ENCODE assay signal across 11 mouse cellular contexts in genomic region chr12:12723724-12724487, GRCm38 (mm10).
DNase-seq lines count a peak whose midpoint lies in the region; ATAC-seq and TF ChIP-seq lines count a peak whose summit lies in the region.
"Had no signal": no experiment of that assay in that cellular context is flagged by ENCODE, and none has a peak within 500 bp of the region (broad histone marks: within the 10 kb centered on the region; RNA-seq: fewer than 3 reads in every experiment).

No protein-coding gene starts in this region.

- no peak overlapping the region for H3K4me2 ChIP-seq in stomach, embryonic 14.5 days (replicated peaks; ENCODE audit: low read depth, low read length)
- H3K4me2 ChIP-seq in stomach, postnatal 0 days (replicated peaks; ENCODE audit: low read depth): no peak overlapping the region
- H3K4me2 ChIP-seq in forebrain, embryonic 15.5 days (replicated peaks): 0 out of 2 replicates have a peak overlapping the region, but pooled peaks have one; percentile 29
- H3K4me2 ChIP-seq in midbrain, embryonic 11.5 days: peak overlapping the region; percentile 39
- H3K4me2 ChIP-seq in neural tube, embryonic 15.5 days: peak overlapping the region; percentile 44

- no peak for TF ChIP-seq CTCF in stomach, postnatal 0 days (IDR thresholded peaks at IDR 0.05; ENCODE audit: low read depth)

- 0 out of 2 replicates have a peak, but pooled peaks cover 4% of the 10 kb centered on the region for H3K4me1 ChIP-seq in stomach, embryonic 14.5 days (ENCODE audit: control insufficient read depth, insufficient read depth, low read length)
- H3K4me1 ChIP-seq in stomach, postnatal 0 days (replicated peaks; ENCODE audit: control insufficient read depth, insufficient read depth): no peaks in the 10 kb centered on the region
- peaks cover 35% of the 10 kb centered on the region for H3K4me1 ChIP-seq in forebrain, embryonic 15.5 days
- H3K4me1 ChIP-seq in midbrain, embryonic 11.5 days (ENCODE audit: control insufficient read depth, insufficient read depth, low read length): peaks cover 42% of the 10 kb centered on the region
- peaks cover 25% of the 10 kb centered on the region for H3K4me1 ChIP-seq in neural tube, embryonic 15.5 days

- no peak overlapping the region for H3K4me3 ChIP-seq in stomach, embryonic 14.5 days (ENCODE audit: low read depth, low read length)
- no peak overlapping the region for H3K4me3 ChIP-seq in stomach, postnatal 0 days (ENCODE audit: low read depth, low read length)
- H3K4me3 ChIP-seq in forebrain, embryonic 15.5 days: no peak overlapping the region
- no peak overlapping the region for H3K4me3 ChIP-seq in midbrain, embryonic 11.5 days (ENCODE audit: low read depth, low read length)
- no peak overlapping the region for H3K4me3 ChIP-seq in neural tube, embryonic 15.5 days (replicated peaks)

- peaks cover 3% of the 10 kb centered on the region; the same call in 1 of the 2 replicates for H3K9me3 ChIP-seq in stomach, embryonic 14.5 days (ENCODE audit: control insufficient read depth, low read depth, low read length)
- H3K9me3 ChIP-seq in stomach, postnatal 0 days (ENCODE audit: control insufficient read depth, low read length): no peaks in the 10 kb centered on the region
- no peaks in the 10 kb centered on the region for H3K9me3 ChIP-seq in forebrain, embryonic 15.5 days
- H3K9me3 ChIP-seq in midbrain, embryonic 11.5 days (ENCODE audit: control insufficient read depth, low read length): no peaks in the 10 kb centered on the region
- H3K9me3 ChIP-seq in neural tube, embryonic 15.5 days (replicated peaks): no peaks in the 10 kb centered on the region

- ATAC-seq in stomach, embryonic 14.5 days (ENCODE audit: insufficient number of reproducible peaks, insufficient read depth, low FRiP score, low read depth): 0 out of 2 replicates have a peak, but pooled peaks have one; percentile 28
- no peak for ATAC-seq in stomach, postnatal 0 days (ENCODE audit: low FRiP score, low TSS enrichment)
- ATAC-seq in forebrain, embryonic 15.5 days (replicated peaks): peak; percentile 59
- peak; percentile 29 for ATAC-seq in midbrain, embryonic 11.5 days (ENCODE audit: low FRiP score)
- peak; percentile 46; the same call in 1 of the 2 replicates for ATAC-seq in neural tube, embryonic 15.5 days (ENCODE audit: low FRiP score)

- no peak for TF ChIP-seq EP300 in stomach, postnatal 0 days (optimal IDR thresholded peaks at IDR 0.05)

- WGBS in stomach, embryonic 14.5 days: 66% methylated on average over 12 of the region's 12 CpGs
- 80% methylated on average over 12 of the region's 12 CpGs for WGBS in stomach, postnatal 0 days
- WGBS in forebrain, embryonic 15.5 days: 24% methylated on average over 12 of the region's 12 CpGs
- 32% methylated on average over 12 of the region's 12 CpGs for WGBS in midbrain, embryonic 11.5 days
- WGBS in neural tube, embryonic 15.5 days: 28% methylated on average over 12 of the region's 12 CpGs

- no peak overlapping the region for H3K9ac ChIP-seq in stomach, embryonic 14.5 days (replicated peaks; ENCODE audit: low read depth, low read length)
- no peak overlapping the region for H3K9ac ChIP-seq in stomach, postnatal 0 days (ENCODE audit: low read length)
- no peak overlapping the region for H3K9ac ChIP-seq in forebrain, embryonic 15.5 days (replicated peaks)
- H3K9ac ChIP-seq in midbrain, embryonic 11.5 days (ENCODE audit: low read length): peak overlapping the region; percentile 50
- H3K9ac ChIP-seq in neural tube, embryonic 15.5 days (replicated peaks): no peak overlapping the region
- H3K9ac ChIP-seq: liver, embryonic 14.5 days had no signal

- H3K27ac ChIP-seq in stomach, embryonic 14.5 days (ENCODE audit: low read length): no peak overlapping the region
- no peak overlapping the region for H3K27ac ChIP-seq in stomach, postnatal 0 days (replicated peaks)
- 0 out of 2 replicates have a peak overlapping the region, but pooled peaks have one; percentile 49 for H3K27ac ChIP-seq in forebrain, embryonic 15.5 days (replicated peaks)
- H3K27ac ChIP-seq in midbrain, embryonic 11.5 days (ENCODE audit: low read depth, low read length): peak overlapping the region; percentile 81
- H3K27ac ChIP-seq in neural tube, embryonic 15.5 days (replicated peaks): no peak overlapping the region
- H3K27ac ChIP-seq: liver, embryonic 14.5 days had no signal

- no peaks in the 10 kb centered on the region for H3K27me3 ChIP-seq in stomach, embryonic 14.5 days (ENCODE audit: control insufficient read depth, insufficient read depth, low read length)
- no peaks in the 10 kb centered on the region for H3K27me3 ChIP-seq in stomach, postnatal 0 days (ENCODE audit: control insufficient read depth, insufficient read depth, low read length)
- H3K27me3 ChIP-seq in forebrain, embryonic 15.5 days: no peaks in the 10 kb centered on the region
- peaks cover 6% of the 10 kb centered on the region; the same call in 1 of the 2 replicates for H3K27me3 ChIP-seq in midbrain, embryonic 11.5 days (ENCODE audit: control insufficient read depth, insufficient read depth, low read length)
- peaks cover 6% of the 10 kb centered on the region; the same call in 1 of the 2 replicates for H3K27me3 ChIP-seq in neural tube, embryonic 15.5 days (replicated peaks)

- no peaks in the 10 kb centered on the region for H3K36me3 ChIP-seq in stomach, embryonic 14.5 days (ENCODE audit: control insufficient read depth, insufficient read depth, low read length)
- no peaks in the 10 kb centered on the region for H3K36me3 ChIP-seq in stomach, postnatal 0 days (ENCODE audit: control insufficient read depth, insufficient read depth, low read length)
- H3K36me3 ChIP-seq in forebrain, embryonic 15.5 days: no peaks in the 10 kb centered on the region
- no peaks in the 10 kb centered on the region for H3K36me3 ChIP-seq in midbrain, embryonic 11.5 days (ENCODE audit: control insufficient read depth, insufficient read depth, low read length)
- H3K36me3 ChIP-seq in neural tube, embryonic 15.5 days: no peaks in the 10 kb centered on the region

- no peak for DNase-seq in stomach, postnatal 0 days (ENCODE audit: low spot score)
- peak; percentile 92 for DNase-seq in midbrain, embryonic 11.5 days (ENCODE audit: low spot score, missing footprints)
- no peak for DNase-seq in left cerebral cortex, adult 9 months (ENCODE audit: low spot score in 2 of 2)
- DNase-seq in c-Kit-positive CD71-positive TER-119-positive erythroid progenitor cells, embryonic 14.5 days (ENCODE audit: low spot score): no peak
- no peak for DNase-seq in Muller cell, postnatal 12 days (ENCODE audit: inconsistent ontology term)
- DNase-seq: adrenal gland, postnatal 10 days; cerebellum, adult 8-10 months had no signal

Comparison
In these comparisons a context has a peak if more than half of its experiments do, and no peak if none do; other contexts are left out.
1. H3K27ac ChIP-seq: peak in forebrain, embryonic 15.5 days (single experiment) and midbrain, embryonic 11.5 days (single experiment); none in stomach, embryonic 14.5 days (single experiment), stomach, postnatal 0 days (single experiment) and neural tube, embryonic 15.5 days (single experiment).
2. H3K4me2 ChIP-seq: peak in forebrain, embryonic 15.5 days (single experiment), midbrain, embryonic 11.5 days (single experiment) and neural tube, embryonic 15.5 days (single experiment); none in stomach, embryonic 14.5 days (single experiment) and stomach, postnatal 0 days (single experiment).